Mouse (Mus musculus) G1E (cell line): Measurements from ENCODE around the gene Mthfd2l.

Source experiments
- CTCF ChIP-seq: IDR thresholded peaks from 2 replicates; pipeline ENCODE4 v1.5.1; 2012; ENCODE audit warnings: low read depth, low read length, inconsistent platforms, mixed read lengths
- GATA1 ChIP-seq: IDR thresholded peaks from 2 replicates; pipeline ENCODE4 v1.6.1; 2012; ENCODE audit warnings: borderline replicate concordance, low read length, inconsistent platforms, mixed read lengths
- GATA2 ChIP-seq: IDR thresholded peaks from 2 replicates; pipeline ENCODE4 v1.6.1; 2012; ENCODE audit warnings: low read depth, low read length, inconsistent platforms, borderline replicate concordance
- POLR2AphosphoS5 ChIP-seq: IDR thresholded peaks from 2 replicates; pipeline ENCODE4 v1.6.1; 2012; ENCODE audit warnings: low read depth, low read length, inconsistent platforms; ENCODE audit not compliant: insufficient replicate concordance
- TAL1 ChIP-seq: conservative IDR thresholded peaks from 2 replicates; pipeline ENCODE4 v1.6.1; 2012; ENCODE audit warnings: low read depth, low read length, inconsistent platforms, mixed read lengths

DNA sequence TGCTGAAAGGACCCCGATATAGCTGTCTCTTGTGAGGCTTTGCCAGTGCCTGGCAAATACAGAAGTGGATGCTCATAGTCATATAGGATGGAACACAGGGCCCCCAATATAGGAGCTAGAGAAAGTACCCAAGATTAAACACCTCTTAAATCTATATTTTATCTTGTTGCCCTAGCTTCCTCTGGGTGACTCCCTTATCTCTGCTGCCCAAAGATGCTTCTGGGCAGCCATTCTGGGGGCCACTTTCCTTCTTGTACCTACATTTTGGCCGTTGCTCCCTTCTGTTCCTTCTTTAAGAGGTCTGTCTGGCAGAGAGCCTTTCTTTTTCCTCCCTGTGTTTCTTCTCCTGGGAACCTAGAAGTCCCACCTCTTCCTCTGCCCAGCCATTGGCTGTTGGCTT, 14.5 kb downstream of the Mthfd2l start:
- TF ChIP-seq GATA1, result no peak
- no peak for TF ChIP-seq CTCF
- TF ChIP-seq TAL1, result no peak
- TF ChIP-seq GATA2, result no peak
- no peak for TF ChIP-seq POLR2AphosphoS5
